Mouse (Mus musculus): ENCODE measurements around the gene Kit. TPM values are rescaled to one million over a fixed set of nuclear protein-coding genes. Genes with fewer than 3 reads are reported as not detected.

Gene Kit
- total RNA-seq, 2 experiments from 2014 or later = 11.7 to 12.5 TPM

DNA sequence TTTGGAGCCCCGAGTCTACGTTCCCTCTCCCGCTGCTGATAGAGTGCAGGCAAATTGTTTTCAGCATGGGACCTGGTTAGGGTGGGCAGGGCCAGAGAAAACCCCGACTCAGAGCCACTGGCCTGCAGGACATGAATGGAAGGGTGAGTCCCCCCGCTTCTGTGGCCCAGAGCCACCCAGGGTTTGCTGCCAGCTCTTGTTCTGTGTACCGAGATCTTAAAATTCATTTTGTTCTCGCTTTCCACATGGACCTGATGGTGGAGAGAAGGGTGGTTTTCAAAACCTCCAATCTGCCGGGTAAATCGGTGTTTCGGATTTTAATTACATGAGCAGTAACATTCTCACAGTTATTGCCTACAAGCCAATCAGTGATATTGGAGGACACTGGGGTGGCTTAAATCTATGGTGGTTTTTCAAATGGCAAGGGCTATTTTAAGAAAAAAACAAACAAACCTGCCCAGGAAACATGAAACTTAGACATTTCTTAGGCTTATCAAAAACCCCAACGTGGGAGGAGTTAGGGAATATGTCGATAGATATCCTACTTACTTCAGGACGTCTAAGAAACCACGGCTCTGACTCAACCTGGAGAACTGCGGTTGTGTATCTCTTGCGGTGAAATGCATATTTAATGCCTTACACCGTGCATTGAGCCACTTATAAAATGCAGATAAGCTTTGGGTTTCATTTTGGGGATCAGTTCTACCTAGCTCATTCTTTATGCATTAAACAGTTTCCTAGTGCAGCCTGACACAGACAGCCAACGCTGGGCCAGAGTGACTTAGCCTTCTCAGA, 58.3 kb downstream of the Kit start:
- no peak for DNase-seq (ENCODE audit: low spot score in 2 of 2)

DNA sequence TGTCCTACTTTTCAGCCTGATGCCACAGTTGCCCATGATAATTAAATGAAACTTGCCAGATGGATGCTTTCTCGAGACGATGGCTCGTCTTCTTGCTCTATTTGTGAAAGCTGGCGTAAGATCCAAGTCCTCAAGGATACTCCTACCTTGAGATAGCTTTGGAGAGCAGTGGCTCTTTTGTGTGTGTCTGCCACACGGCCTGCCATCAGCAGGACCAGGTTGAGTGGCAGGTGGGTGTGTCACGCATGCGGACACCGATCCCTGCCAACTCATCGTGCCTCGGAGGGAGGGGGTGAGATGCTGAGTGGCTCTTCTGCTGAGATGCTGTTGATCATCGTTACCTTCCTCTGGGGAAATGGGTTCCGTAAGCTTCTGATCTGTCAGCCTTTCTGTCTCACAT, 60.7 kb downstream of the Kit start:
- no peak for DNase-seq (ENCODE audit: low spot score in 2 of 2)

DNA sequence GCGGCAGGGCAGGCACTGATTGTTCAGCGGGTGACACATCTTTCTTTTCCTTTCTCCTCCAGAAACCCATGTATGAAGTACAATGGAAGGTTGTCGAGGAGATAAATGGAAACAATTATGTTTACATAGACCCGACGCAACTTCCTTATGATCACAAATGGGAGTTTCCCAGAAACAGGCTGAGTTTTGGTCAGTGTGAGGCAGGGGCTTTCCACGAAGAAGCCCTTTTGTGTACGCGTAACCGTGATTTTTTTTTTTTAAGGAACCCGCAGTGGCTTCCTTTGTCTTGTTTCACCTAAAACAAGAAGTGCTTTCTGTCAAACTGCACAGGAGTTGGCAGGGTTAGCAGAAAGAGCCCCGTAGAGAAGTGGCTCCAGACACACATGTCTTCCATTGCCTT, 65.9 kb downstream of the Kit start:
- no peak for DNase-seq (ENCODE audit: low spot score in 2 of 2)

DNA sequence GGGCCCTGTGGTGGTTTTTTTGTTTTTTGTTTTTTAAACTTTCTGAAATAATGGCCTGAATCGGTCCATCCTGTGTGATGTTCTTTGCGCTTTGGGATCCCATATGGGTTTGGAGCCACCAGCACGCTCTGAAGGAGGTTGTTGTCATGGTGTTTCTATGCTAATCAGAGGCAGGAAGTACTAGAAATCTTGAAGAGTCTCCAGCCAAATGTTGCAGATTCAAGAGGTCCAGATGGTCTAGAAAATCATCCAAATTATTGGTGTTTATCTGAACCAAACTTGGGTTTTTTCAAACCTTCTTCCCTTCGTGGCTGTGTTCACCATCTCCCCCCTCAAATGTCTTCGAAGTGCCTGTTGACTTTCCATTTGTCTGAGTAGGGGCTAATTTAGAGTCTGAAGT, 72.3 kb downstream of the Kit start:
- no peak for DNase-seq (ENCODE audit: low spot score in 2 of 2)

DNA sequence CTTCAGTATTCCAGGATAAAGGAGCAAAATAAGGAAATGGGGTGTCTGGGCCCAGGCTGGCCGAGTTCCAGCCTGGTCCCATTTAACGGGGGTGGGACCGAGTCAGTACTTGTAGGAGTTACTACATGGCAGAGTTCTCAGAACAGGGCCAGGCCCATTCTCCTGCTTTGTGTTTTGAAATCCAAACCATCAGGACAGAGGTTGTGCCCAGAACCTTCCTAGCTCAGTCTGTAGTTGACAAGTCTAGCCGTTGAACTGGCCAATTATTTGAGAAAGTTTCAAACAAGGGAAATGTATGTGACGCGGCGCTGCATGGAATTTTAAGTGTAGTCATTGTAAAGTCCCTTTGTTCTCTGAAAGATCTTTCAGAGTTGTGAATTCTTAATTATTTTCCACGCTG, 75.8 kb downstream of the Kit start:
- DNase-seq (ENCODE audit: low spot score in 2 of 2) = no peak

DNA sequence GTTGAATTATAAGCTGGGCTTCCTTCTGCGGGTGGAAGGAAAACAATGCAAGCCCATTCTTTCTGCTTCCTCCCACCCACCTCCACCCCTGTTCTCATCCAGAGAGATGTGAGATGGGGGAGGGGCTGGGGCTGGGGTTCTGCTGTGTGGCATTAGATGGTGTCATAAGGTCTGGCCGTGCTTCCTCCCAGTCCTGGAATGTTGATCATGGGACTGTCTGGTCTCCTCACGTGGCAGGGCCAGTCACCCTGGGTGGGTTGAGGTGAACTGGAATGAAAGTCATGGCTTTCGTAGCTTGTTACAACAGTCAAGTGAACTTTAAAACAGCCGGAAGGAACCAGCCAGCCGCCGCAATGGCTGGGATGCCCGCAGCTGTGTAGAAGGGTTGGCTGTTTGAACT, 78.7 kb downstream of the Kit start:
- DNase-seq (ENCODE audit: low spot score in 2 of 2) = no peak

DNA sequence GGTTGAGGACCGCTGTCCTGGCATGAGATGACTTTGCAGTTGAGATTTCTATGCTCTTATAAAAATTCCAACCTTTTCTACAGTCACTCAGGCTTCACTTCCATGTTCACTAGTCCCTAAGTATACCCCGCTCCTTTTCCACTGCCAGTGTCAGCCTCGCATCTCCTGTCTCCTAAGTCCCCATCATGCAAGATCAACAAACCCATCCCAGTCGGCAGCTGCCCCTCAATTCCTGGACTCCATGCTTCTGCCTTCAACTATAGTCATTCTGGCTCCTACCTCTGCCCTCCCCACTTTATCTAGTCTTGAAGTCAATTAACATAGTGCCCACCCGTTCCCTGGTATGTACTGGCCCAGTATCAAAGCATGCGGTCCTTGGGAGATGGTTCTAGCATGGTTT, 83.9 kb downstream of the Kit start:
- DNase-seq (ENCODE audit: low spot score in 2 of 2) = no peak

DNA sequence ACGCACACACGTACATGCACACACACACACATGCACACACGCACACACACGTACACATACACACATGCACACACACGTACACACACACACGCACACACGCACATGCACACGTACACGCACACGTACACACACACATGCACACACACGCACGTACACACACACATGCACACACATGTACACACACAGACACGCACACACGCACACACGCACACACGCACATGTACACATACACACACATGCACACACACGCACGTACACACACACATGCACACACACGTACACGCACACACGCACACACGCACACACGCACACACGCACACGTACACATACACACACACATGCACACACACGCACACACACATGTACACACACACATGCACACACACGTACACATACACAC, 85.6 kb downstream of the Kit start:
- DNase-seq (ENCODE audit: low spot score in 2 of 2) = no peak

DNA sequence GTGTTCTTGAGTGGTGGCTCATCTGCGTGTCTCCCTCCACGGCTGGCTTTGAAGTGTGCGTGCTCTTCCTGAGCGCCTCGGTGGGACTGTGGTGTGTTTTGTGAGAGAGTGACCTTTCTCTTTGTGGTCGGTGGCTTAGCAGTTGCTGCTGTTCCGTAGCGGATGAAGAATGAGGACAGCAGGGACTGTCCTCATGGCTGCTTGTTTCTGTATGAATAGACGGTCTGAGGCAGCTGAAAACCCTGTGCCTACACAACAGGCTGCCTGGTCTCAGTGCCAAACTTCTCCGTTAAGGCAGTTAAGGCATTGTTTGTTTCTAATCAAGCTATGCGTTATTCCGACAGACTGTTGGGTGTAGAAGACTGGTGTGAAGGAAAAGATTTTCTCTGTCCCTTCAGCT, 87.8 kb downstream of the Kit start:
- no peak for DNase-seq (ENCODE audit: low spot score in 2 of 2)

DNA sequence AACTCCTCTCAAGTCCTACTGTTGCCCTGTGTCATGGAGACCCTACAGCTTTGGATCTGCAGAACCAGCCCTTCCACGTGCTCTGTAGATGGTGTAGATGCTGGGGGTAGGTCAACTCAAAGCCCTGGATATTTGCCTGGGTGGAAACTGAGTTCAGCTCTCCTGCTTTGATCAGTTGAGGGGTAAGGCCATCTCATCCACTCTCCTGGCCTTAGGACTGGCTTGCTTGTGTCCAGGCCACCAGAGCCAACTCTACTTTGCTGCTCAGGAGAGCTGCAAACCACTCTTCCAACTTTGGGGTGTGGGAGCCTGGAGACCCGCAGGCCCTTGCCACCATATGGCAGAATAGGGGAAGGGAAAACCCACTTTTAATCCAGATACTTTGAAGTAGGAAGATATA, 89.1 kb downstream of the Kit start:
- DNase-seq (ENCODE audit: low spot score in 2 of 2) = no peak

DNA sequence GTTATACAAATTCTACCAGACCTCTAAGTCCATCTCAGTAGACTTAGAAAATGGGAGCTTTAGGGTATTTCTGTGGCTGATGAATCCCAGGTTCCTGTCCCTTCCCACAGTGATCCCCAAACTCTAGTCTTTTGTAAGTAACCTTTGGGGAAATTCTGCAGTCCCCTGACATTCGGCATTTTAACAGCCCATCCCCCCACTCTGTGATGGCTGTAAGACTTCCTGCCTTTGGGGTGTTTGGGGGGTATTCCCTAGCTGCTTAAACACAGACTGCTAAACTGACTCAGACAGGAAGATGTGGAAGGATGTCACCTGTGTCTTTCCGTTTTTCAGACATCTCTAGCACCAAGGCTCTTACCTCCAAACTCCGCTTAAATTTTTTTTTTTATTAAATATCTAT, 92.4 kb downstream of the Kit start:
- DNase-seq (ENCODE audit: low spot score in 2 of 2) = no peak

DNA sequence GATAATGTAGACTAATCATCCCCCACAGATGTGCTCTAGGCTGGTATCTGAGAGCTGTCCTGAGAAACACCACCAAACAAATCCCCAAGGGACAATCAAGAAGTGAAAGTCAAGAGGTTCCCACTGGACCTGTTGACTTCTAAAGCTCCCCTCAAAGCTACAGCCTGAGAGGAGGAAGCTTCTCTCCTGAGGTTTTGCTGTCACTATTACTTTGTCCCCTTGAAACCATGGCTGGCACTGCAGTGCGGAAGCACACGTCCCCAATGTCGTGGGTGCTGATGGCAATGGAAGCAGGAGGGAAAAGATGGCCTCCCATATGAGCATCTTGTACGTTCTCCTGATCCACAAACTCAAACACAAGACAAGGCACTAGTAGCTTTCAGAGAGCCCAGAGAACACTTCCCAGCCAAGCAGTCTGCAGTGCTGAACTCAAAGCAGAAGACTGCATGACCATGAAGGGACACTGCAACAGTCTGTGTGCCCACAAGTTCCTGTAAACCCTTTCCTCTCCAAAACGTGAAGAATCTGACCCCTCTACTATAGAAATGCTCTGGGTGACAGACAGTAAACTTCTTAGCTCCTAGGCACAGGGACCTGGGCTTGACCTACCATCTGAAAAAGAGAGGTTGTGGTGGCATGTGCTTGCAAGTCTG, 96.5 kb downstream of the Kit start:
- DNase-seq (ENCODE audit: low spot score in 2 of 2) = no peak

DNA sequence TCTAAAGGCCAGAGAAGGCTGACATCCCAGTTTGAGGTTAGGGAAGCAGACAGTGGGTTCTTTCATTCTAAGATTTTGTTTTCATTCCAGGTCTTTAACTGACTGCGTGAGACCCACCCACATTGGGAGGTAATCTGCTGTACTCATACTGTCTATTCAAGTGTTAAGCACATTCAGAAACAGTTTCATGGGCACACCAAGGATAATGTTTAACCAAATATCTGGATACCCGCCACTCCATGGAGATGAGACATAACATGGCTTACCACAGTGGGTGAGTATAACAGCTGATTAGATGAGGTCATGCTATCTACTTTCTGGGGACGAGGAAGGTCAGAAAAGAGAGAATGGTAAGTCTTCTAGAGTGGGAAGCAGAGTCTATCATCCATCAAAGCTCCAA, 101.3 kb downstream of the Kit start:
- no peak for DNase-seq (ENCODE audit: low spot score in 2 of 2)

DNA sequence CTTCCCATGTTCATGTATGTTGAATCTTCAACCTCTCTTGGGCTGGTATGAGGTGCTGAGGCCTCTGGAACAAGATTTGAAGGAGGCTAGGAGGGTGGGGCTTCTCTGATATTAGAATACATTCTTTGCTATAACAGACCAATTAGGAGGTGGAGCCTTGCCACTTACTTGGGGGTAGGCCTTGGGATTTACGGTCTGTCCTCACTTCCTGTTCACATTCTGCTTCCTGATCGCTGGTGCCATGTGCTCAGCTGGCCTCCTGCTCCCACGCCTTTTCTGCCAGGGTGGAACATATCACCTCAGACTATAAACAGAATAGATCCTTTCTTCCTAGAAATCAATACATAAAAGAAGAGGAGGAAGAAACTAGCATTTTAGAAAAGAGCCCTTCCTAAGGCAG, 105.2 kb downstream of the Kit start:
- DNase-seq (ENCODE audit: low spot score in 2 of 2) = no peak

DNA sequence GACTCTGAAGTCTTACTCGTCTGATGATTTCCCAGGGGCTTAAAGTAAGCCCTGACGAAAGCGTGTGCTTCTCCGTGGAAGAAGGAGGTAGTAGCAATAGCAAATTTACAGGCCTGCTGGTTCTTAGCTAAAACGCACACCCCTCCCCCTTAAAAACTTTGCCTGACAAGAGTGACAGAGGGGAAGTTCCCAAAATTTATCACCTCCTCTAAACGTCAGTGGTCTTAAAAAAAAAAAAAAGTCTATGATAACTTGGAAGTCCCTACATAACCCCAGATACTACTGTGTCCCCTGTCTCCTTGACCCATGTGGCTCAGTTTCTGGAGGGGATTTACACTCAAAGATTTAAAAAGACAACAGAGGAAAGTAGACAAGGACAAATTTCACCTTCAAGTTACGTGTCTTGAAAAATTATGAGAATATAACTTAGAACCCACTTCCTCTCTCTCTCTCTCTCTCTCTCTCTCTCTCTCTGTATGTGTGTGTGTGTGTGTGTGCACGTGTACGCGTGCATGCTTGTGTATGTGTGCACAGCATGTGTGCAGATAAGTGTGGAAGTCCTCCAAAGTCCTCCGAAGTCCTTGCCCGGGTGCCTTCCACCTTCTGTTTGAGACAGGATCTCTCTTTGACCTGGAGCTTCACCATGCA, 120.6 kb downstream of the Kit start:
- no peak for DNase-seq (ENCODE audit: low spot score in 2 of 2)

DNA sequence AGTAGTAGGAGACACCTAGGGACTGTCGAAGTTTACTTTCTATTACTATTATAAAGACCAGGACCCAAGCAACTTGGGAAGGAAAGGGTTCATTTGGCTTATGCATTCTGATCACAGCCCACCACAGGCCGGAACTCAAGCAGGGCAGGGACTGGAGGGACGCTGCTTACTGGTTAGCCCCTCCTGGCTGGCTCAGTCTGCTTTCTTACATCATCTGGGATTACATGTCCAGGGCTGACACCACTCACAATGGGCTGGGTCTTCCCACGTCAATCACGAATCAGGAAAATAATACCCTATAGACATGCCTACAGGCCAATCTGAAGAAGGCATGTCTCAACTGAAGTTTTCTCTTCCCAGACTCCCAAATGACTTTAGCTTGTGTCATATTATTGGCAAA, 122.2 kb downstream of the Kit start:
- no peak for DNase-seq (ENCODE audit: low spot score in 2 of 2)

DNA sequence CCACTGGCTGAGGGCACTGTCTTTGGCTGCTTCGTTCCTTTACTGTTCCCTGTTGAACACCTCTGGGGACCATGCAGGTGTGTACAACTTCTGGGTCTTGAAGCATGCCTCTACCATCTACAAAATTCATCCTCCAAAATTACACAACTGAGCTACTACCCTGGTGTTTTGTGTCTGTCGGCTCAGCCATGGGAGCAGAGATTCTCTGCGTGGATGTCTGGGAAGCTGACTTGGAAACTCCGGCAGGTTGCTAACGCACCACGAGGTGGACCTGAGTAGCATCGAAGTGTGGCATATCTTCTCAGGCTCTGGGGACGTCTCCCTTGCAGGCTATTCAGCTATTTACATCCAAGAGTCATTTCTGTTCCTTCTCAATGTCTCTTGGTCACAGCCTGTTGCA, 123.8 kb downstream of the Kit start:
- no peak for DNase-seq (ENCODE audit: low spot score in 2 of 2)

DNA sequence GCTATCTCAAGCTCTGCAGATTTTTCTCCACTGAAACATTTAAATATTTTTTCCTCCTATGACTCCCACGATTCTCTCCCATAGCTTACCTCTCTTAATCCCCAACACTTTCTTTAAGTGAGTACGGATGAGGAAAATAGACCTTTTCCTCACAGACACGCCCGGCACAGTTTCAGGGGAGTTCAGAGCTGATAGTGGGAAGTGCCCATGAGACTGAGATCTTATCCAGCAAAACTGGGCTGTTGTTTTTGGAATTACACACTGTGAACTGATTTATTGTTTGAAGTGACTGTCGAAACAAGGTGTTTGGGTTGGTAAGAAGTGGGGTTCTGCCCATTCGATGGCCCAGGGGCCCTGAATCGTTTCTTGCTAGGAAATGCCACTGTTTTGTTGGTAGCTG, 124.4 kb downstream of the Kit start:
- DNase-seq (ENCODE audit: low spot score in 2 of 2) = no peak

DNA sequence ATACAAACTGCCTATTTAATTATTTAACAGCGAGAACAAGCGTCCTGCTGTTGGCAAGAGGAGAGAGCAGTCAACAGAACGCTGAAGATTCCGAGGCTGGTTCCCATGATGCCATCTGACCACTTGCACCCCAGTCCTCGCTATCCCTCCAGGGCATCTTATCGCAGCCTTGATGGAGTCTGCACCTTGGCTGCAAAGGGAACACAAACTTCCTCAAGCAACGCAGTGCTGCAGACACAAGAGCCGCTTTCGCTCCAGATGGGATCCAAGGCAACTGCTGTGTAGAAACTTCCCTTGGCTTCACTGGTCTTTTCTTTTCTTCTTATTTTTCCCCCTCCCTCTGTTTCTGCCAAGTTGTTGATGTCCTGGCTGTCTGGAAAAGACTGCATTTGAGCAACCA, 124.8 kb downstream of the Kit start:
- no peak for DNase-seq (ENCODE audit: low spot score in 2 of 2)

DNA sequence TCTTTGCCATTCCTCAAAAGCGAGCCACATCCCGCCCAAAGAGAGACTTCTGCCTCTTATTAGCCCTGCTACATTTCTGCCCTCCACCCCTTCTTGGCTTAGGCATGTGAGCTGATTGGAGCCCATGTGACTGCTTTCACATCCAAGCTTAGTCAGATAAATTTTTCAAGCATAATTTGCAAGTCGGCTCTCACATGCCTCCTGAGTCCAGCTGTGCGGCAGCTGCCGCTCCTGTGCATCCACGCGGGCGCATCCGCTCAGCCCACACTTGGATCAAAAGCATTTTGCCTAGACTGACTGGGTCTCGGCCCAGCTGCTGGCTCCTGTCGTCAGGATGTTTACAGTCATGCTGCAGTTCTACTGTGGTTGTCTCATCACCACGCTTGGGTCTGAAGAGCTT, 126.9 kb downstream of the Kit start:
- no peak for DNase-seq (ENCODE audit: low spot score in 2 of 2)

DNA sequence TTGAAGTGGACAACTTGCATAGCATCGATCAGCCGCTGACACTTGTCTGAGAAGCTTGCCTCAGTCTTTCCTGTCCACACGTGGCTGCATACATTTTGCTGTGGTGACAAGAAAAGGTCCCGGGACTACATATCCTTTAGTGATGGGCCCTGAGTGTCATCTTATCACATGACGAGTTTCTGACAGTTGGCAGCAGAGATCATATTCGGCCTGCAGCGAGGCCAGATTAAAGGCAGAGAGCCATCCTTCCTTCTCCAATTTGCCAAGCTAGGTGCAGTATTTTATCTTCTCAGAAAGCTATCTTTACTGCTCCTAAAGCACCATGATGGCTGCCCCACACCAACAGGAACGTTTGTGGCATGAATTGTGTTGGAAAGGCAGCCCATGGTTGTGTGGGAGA, 127.4 kb downstream of the Kit start:
- DNase-seq (ENCODE audit: low spot score in 2 of 2) = no peak

DNA sequence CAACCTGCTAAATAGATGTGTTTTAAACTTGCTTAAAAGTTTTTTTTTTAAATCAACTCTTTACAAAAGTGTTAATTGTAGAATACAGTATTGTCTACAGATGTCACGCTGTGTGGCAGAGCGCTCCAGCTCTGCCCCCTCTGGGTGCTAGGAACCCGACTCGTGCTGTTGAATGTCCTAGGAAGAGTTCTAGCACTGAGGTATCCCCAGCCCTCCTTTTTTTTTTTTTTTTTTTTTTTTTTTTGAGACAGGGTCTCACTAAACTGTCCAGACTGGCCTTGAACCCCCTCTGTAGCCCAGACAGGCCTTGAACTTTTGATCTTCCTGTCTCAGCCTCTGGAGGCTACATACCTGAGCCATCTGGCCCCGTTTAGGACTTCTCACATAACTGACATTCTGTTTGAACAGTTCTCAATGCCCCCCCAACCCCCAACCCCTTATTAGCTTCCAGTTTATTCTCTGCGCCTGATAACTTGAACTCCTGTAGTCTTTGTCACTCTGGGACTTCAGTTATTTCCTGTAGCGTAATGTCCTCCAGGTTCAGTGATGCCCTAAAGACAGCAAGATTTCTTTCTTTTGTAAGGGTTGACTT, 130.0 kb downstream of the Kit start:
- no peak for DNase-seq (ENCODE audit: low spot score in 2 of 2)
